Mouse (Mus musculus): ENCODE data around the gene Ppat.
"Not testable (repeated sequence)": the region's sequence is repeated elsewhere in the genome, so short reads cannot be mapped to it uniquely, and the experiment has no call there.

The Ppat gene

GRCm38 (mm10) chr5:76951106-76952027 lies at the start of gene Ppat, which contains the start of gene Paics:
Gene Ppat, minus strand, starts transcription at chr5:76951578.
Gene Paics, plus strand, starts transcription at chr5:76951307.
- peak; percentile 98 for DNase-seq

- DNase-seq, result no peak
Measured at GRCm38 (mm10) chr5:76998416-76998815, 47.0 kb upstream of the Ppat start.

GRCm38 (mm10) chr5:76993174-76993814 lies 41.9 kb upstream of the Ppat start:
- DNase-seq, result no peak

GRCm38 (mm10) chr5:76990789-76991188 lies 39.4 kb upstream of the Ppat start:
- no peak for DNase-seq

- no peak for DNase-seq
Measured at GRCm38 (mm10) chr5:76984015-76984414, 32.6 kb upstream of the Ppat start.

GRCm38 (mm10) chr5:76975736-76976135 lies 24.4 kb upstream of the Ppat start:
- DNase-seq, result no peak

GRCm38 (mm10) chr5:76974554-76975285 lies 23.3 kb upstream of the Ppat start, which contains the start of gene Srp72:
Gene Srp72, plus strand, starts transcription at chr5:76974683.
- DNase-seq, result peak; percentile 75

GRCm38 (mm10) chr5:76974207-76974553 lies 22.8 kb upstream of the Ppat start:
- no peak for DNase-seq

- no peak for DNase-seq
Measured at GRCm38 (mm10) chr5:76973488-76973887, 22.1 kb upstream of the Ppat start.

GRCm38 (mm10) chr5:76971115-76971514 lies 19.7 kb upstream of the Ppat start:
- not testable (repeated sequence) for DNase-seq

- DNase-seq, result no peak
Measured at GRCm38 (mm10) chr5:76969250-76969649, 17.9 kb upstream of the Ppat start.

GRCm38 (mm10) chr5:76964651-76965050 lies 13.3 kb upstream of the Ppat start:
- no peak for DNase-seq

GRCm38 (mm10) chr5:76962545-76962944 lies 11.2 kb upstream of the Ppat start:
- DNase-seq, result no peak

- DNase-seq, result peak; percentile 22
Measured at GRCm38 (mm10) chr5:76959587-76959986, 8.2 kb upstream of the Ppat start.

- no peak for DNase-seq
Measured at GRCm38 (mm10) chr5:76957954-76958353, 6.6 kb upstream of the Ppat start.

- DNase-seq, result no peak
Measured at GRCm38 (mm10) chr5:76955474-76955873, 4.1 kb upstream of the Ppat start.

GRCm38 (mm10) chr5:76954271-76954900 lies 3.0 kb upstream of the Ppat start:
- DNase-seq, result no peak

- DNase-seq, result no peak
Measured at GRCm38 (mm10) chr5:76953794-76954193, 2.4 kb upstream of the Ppat start.

- no peak for DNase-seq
Measured at GRCm38 (mm10) chr5:76952112-76953040, 998 bp upstream of the Ppat start.

GRCm38 (mm10) chr5:76950343-76951105 lies 854 bp downstream of the Ppat start:
- DNase-seq, result no peak

- DNase-seq, result peak; percentile 23
Measured at GRCm38 (mm10) chr5:76947758-76948157, 3.6 kb downstream of the Ppat start.
